Mouse (Mus musculus) frontal cortex, postnatal 14 days (tissue): ENCODE measurements around the gene Fbxw8.
A peak's percentile ranks its signal among the peaks of the same experiment; 100 is the strongest.

Experiments used
- DNase-seq, 2 experiments: peaks; one replicate each; pipeline ENCODE4 v3.0.0; 2022; ENCODE audit warnings: low spot score in 2 of 2

Fbxw8 gene

DNA sequence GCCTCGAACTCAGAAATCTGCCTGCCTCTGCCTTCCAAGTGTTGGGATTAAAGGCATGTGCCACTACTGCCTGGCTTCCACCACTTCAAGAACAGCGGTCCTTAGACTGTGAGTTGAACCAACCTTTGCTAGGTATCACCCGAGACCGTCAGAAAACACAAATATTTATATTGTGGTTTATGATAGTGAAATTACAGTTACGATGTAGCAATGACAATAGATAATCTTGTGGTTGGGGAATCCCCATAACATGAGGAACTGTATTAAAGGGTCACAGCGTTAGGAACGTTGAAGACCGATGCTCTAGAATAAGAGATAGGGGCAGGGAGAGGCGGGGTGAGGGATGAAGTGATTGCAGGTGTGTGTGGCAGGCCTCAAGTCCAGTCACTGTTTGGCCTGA, 109.9 kb downstream of the Fbxw8 start:
- no peak for DNase-seq

DNA sequence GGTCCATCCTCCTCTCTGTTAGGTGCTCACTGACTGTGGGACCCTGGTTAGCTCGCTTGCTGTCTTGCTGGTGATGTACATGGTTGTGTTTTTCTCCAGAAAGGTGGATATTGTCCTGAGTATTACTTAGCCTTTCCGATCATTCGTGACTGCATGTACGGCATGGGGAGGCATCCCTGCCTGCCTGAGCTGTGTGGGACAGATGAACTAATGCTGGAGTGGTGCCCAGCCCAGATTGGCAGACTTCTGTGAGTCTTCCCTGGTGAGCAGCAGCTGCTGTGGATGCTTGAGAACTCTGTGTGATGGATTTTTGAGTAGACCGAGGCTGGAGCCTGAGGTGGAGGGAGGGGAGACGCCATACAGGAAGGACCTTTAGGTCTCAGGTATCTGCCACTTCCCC, 110.4 kb downstream of the Fbxw8 start:
- DNase-seq = no peak

DNA sequence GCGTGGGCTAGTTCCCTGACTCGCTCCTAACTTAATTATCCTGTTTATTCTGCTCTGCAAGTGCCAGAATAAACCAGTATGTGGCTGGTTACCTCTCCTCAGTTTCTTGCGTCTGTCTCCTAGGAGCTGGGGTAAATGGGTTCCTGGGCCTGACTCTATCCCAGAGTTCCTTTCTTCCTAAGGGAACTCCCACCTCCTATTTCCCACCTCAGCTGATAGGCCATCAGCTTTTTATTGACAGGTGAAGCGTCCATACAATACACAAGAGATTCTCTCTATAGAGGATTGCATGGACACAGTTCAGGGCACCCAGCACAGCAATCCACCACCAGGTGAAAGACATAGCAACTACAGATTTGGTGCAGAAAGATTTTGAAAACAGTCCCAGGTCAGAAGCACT, 111.5 kb downstream of the Fbxw8 start:
- DNase-seq = no peak

DNA sequence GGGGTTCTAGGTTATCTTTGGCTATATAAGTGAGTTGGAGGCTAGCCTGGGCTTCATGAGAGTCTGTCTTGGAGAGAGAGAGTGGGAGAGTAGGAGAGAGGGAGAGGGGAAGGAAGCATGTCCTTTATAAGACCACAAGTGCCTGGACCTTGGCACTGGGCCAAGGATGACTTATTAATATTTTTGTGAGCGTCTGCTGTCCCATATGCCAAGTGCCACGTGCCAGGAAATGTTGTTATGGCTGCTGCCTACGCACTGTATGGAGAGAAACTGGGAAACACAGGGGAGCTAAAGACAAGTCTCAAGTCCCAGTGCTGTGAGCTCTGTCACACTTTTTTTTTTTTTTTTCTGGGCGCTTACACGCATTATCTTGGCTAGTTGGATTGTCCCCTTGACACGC, 112.7 kb downstream of the Fbxw8 start:
- DNase-seq = no peak

DNA sequence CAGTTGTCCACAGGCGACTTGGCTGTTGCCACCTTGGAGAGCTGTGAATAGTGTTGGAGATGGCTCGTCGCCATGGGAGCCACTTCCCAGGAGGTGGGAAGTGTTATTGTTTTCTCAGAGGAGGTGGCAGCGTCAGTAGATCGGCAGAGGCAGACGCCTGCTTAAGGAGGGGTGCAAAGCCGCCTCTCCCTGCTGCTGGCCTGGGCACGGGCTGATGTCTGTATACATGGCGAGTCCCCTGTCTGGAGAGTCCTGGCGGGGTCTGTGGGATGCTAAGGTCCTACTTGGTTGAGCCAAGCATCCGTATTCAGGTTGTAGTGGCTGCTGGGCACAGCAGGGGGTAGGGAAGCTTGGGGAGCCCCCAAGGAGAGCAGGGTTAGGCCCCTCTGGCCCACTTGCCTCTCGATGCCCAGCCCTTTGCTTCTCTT, 116.0 kb downstream of the Fbxw8 start:
- no peak for DNase-seq

DNA sequence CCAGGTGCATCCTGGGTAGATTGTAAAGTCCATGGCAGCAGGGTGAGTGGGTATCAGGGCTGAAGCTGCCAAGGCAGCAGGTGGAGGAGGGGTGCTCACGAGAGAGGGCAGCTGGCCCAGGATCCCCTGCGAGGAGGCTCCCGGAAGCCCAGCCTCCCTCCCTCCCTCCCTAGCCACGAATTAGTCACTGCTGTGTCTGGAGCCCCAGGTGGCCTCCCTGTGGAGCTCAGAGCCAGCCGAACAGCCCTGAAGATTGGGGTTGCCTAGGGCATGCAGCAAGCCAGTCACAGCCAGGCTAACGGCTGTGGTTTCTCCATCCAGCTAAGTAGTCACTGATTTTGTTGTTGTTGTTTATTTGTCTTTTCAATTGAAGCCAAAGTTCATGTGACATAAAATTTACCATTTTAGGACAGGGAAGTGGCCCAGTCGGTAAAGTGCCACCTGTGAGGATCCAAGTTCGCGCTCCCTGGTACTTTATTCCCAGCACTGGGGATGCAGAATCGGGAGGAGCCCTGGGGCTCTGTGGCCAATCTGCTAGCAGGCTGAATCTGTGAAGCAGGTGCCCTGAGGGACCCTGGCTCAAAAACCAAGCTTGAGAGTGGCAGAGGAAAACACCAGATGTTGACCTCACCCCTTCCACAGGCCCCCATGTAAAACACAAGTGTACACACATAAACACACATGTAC, 117.3 kb downstream of the Fbxw8 start:
- no peak for DNase-seq

DNA sequence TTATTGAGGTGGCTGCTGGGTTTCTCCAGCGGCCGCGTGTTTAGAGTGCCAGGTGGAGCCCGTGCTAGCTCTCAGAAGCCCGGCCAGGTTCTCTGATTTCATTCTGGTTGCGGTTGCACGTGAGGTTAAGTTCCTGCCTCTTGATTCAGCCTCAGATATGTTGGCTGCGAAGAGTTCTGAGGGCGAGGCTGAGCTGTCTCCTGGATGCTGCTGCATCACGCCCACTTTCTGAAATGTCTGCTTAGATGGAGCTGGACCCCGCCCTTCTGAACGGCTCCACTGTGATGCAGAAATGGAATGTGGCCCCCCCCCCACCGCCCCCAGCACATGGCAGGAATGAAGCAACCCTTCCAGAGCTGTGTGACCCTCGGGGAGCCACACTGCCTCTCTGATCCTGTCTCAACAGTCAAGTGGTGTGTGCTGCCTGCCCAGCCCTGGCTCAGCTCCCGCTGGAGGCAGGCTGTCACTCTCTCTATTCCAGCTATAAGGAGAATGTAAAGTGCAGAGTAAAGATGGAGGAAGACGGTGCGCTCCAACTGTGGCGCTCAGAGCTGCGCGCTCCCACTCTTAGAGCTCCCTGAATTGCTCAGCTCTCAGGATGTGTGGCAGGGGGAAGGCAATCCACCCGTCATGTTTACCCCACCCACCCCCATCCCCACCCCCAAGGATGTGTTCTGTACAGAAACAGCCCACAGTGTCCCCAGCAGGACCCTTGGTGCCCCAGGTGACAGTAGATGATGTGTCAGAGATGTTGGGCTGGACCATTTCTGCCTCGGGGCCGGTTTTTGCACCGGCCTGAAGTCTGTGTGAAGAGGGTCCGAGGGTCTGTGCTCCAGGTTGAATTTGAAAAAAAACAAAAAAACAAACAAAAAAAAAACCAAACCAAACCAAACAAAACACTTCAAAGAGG, 118.1 kb downstream of the Fbxw8 start:
- DNase-seq = no peak

DNA sequence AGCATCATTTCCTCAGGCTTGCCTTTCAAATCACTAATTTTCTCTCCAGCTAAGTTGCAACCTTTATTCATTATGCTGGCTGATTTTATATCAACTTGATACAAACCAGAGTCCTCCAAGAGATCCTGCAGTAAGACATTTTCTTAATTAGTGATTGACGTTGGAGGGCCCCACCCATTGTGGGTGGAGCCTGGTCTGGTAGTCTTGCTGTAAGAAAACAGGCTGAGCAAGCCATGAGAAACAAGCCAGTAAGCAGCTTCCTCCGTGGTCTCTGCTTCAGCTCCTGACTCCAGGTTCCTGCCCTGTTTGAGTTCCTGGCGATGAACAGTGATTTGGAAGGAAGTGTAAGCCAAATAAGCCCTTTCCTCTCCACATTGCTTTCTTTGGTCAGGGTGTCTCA, 119.5 kb downstream of the Fbxw8 start:
- no peak for DNase-seq

DNA sequence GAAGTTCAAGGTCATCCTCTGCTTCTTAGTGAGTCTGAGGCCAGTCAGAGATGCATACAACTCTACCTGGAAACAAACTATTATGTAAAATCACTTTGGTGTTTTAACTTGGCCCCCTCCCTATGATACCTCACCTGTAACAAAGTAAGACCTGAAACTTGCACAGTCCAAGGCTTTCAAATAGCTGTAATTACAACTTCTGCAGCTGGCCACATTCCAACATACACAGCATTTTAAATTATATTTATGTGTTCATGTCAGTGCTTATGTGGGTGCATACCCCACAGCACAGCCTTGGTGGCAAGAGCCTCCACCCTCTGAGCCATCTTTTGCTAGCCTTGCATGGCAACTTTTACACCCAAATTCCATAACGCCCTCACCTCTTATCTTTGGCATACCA, 120.6 kb downstream of the Fbxw8 start:
- no peak for DNase-seq

DNA sequence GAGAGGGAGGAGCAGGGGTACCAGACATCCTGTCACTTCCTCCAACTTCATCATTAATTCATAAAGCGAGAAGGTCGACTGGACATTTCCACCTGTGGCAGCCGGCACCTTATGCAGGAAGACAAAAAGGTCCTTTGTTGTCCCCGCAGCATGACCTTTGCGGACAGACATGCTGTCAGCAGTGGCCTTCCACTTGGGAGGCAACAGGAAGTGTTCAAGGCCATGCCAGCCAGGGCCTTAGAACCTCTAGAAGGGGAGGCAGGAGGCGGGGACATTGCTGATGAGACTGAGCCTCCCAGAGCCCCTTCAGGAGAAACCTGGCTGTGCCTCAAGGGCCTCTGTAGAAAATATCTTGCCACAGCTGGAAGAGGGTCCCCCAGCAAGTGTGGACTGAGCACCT, 121.5 kb downstream of the Fbxw8 start:
- DNase-seq = no peak

DNA sequence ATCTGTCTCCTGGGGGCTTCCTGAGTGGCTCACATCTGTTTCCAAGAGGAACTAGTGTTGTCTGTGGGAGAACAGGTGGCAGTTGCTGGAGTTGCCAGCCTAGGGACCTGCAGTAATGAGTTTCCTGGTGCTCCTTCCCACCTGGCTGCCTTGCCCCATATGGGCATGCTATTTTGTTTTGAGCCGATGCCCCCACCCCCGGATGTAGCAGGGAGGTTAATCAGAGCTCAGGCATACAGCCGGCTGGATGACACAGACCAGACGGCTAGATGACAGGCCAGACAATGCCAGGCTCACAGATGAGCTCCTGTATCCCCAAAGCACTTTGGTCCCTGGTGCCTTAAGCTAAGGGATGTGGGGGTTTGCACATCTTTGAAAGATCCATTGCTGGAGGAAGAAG, 121.9 kb downstream of the Fbxw8 start:
- DNase-seq = no peak

DNA sequence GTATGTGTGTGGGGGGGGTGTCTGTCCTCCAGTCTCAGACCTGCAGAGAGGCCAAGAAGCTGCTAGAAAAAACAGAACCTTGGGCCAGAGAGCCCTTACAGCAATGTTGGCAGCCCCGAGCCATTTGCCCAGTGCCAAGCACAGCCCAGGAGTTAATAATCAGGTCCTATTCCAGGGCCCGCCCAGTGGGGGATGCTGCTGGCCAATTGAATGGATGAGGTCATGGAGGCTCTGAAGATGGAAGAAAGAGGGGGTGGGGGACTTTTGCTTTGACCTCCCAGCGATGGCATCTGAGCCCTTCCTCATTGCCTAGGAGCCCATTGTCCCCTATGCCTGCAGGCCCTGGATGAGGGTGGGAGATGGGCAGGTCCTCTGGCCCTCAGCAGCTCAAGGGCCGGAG, 123.8 kb downstream of the Fbxw8 start:
- DNase-seq = no peak

DNA sequence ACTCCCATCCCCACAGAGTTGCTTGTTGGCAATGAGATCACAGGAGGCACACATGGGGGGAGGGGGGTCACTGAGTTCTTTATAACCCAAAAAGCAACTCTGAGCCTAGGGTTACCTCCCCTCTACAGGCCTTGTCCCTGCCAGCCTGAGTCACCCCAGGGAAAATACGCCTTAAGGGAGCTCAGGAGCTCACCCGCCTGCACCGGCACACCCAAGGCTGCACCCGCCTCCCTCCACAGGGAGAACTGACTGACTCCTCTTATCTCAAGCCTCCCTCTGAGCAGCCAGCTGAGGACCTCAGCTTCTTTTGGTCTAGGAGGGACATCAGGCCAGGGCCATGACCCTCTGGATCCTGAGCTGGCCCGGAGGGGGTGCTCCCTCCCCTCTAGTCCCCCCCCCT, 124.2 kb downstream of the Fbxw8 start:
- DNase-seq = no peak

DNA sequence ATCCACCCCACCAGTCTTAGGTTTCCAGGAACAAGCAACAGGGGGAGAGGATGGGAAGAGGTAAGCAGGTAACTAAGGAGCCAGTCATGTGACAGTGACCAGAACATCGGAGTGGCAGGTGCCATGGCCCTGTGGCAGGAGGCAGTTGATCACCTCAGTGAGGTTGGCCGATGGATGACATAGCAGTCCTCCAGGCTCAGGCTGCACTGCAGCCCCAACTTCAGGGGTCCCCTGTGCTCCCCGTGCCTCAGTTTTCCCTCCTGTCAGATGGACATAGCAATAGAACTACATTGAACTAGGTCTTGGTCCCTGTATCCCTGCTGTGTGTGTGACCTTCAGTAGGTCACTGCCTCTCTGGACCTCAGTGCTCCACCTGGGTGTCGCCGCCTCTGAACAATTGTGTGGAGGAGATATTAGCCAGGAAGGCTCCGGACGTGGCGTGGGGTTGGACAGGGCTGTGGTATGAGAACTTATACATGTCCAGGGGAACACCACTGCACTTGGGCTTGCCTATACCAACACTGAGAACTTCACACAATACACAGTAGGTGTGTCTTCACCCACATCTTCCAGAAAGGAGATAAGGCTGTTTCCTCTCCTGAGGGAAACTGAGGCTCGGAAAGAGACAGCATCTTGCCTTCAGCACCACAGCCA, 125.1 kb downstream of the Fbxw8 start:
- no peak for DNase-seq

DNA sequence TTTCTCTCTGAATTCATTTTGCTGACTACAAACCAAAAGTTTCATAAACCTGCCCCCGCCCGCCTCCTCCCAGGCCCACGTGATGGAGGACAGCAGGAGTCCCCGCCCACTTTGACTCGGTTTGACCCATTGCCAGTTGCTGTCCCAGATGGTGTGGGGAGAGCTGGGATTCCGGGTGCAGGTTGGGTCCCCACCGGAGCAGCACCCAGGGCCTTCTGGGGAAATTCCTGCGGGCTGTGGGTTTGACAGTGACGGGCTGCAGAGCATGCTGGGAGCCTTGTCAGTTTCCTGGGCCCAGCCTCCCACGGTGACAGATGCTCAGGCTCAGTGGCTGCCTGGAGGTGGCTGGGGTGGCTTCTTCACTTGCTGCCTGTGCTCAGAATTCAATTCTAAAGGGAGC, 125.8 kb downstream of the Fbxw8 start:
- DNase-seq = peak; percentile 64 to 73

DNA sequence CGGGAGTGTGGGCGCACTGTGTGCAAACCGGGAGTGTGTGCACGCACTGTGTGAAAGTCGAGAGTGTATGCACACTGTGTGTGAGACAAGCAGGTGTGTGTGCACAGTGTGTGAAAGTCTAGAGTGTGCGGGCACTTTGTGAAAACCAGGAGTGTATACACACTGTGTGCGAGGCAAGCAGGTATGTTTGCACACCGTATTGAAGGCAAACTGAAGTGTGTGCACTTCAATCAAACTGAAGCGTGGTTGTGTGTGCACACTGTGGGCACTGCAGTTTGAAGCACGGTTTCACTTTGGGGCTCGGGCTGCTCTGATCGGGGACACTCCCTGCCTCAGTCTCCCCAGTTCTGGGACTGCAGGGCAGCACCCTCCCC, 126.2 kb downstream of the Fbxw8 start:
- DNase-seq = no peak

DNA sequence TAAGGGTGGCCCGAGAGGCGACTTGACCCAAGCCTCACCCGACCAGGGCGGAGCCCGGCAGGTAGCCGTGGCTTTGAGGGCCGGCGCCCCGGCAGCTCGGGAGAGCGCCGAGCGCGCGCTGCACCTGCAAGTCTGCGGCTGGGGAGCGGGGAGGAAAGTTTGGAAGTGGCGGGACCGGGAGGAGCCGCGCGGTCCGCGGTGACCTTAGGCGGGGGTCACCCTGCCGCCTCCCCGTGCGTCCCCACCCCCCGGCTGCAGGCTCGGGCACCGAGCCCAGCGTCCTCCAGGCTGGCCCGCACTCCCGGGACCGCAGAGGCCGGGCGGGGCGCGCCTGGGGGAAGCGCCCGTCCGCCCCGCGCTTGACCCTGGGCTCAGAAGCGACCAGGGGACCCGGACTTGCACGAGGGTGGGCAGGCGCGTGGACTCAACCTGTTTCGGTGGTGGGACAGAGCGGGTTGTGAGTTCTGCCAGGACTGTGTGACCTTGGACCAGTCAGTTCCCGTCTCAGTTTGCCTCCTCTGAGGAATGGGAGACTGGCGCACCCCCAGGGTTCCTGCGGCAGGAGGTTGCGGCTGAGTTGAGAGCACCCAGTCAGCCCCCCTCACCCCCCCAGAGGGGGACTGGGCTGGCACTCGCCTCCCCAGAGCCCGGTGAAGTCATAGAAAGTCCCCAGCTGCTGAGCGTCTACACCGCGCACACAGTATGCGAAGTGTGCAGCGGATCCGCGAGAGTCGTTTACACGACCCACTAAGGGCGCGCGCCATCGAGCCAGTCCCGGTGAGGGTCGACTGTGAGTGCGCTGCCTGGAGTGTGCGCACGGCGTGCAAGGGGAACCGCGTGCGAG, 126.9 kb downstream of the Fbxw8 start:
- DNase-seq = no peak

DNA sequence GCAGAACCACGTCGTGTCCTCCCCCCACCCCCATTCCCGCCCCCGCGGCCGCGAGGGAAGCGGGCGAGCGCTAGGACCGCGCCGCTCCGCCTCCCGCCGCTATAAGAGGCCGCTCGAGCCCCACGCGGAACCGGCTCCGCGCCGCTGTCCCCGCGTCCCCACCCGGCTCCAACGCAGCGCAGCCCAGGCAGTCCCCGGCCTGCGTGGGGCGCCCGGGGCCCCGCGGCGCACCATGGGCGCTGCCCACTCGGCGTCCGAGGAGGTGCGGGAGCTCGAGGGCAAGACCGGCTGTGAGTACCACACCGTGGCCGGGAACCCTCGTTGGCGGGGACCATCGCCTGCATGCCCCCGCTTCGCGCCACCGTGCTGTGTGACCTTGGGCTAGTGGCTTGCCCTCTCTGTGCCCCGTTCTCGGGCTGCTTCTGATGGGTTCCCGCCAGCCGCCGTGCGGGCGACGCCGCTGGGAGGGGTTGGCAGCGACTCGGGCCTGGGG, 127.5 kb downstream of the Fbxw8 start, which contains the start of gene Tesc:
Gene Tesc (plus strand): TSS at position 46 of the 493 bp plus-strand sequence.
- DNase-seq = no peak

DNA sequence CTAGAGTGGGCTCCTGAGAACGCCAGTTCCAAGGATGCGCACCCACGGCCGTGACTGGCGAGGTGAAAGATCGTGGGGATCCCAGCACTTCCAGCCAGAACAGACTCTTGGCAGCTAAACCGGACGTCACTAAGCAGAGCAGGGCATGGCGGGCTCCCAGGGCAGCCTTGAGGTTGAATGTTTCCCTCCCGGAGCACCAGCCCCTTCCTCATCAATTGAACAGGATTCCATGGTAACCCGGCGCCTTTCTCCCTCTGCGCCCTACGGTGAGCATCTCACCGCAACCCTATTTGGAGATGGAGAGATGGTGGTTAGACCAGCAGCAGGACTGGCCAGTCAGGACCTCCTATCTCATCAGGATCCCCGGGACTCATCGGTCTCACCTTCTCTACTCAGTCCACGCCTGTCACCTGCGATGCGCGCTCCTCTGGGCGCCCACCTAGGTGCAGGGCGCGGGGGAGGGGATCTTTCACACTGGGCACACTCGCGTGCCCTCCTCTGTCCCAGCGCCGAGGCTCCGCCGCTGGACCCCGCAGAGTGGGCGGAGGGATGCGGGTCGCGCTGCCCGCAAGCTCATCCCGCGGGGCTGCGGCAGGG, 128.1 kb downstream of the Fbxw8 start:
- no peak for DNase-seq

DNA sequence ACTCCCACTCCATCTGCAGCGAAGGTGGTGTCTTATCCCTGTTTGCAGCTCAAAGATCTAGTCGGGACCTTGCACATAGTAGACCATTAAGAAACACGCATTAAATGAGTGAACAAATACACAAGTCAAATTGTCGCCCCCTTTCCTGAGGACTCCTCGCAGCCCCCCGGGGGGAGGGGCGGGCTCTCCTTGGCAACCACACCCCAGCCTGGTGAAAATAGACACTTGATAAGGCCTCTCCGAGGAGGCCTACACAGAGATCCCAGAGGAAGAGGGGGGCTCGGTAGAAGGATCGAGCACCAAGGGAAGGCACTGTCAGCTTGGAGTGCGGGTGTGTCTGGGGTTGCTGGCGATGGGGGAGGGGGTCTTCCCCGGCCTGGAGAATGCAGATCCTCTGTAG, 128.9 kb downstream of the Fbxw8 start:
- no peak for DNase-seq

DNA sequence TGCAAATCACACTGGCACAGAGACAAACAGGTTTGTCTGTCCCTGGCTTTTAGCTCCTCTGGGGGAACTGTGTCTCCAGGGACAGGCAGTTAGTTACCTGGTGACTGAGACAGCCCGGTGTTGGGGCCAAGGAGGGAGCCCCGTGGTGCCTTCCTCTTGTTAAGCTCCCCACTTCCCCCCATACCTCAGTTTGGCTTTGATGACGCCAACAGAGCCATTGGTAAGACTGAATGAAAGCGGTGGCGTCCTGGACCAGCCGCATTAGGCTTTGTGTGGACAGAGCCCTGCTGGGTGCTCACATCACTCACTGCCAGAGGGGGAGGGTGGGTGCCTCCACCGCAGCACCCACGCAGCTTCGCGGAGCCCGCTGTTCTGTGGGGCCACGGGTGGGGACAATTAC, 129.4 kb downstream of the Fbxw8 start:
- DNase-seq = no peak
